Mouse (Mus musculus): Measurements from ENCODE around the gene Vmp1.

GRCm38 (mm10) chr11:86650676-86651075 lies 33.0 kb downstream of the Vmp1 start:
- TF ChIP-seq CTCF (IDR thresholded peaks at IDR 0.05; ENCODE audit: extremely low read depth, insufficient read depth, insufficient read length, insufficient replicate concordance) (no peak), POLR2A (IDR thresholded peaks at IDR 0.05; ENCODE audit: low read depth, low read length) (no peak)
